22 mouse cellular contexts compared by ENCODE assay signal in genomic region chr9:76060935-76061334, GRCm38 (mm10). TPM values are rescaled to one million over a fixed set of nuclear protein-coding genes. Genes with fewer than 3 reads are reported as not detected.
DNase-seq lines count a peak whose midpoint lies in the region; ATAC-seq and TF ChIP-seq lines count a peak whose summit lies in the region.
"Had no signal": no experiment of that assay in that cellular context is flagged by ENCODE, and none has a peak within 500 bp of the region (broad histone marks: within the 10 kb centered on the region; RNA-seq: fewer than 3 reads in every experiment).

No protein-coding gene starts in this region.

- H3K36me3 ChIP-seq in midbrain, embryonic 13.5 days = no peaks in the 10 kb centered on the region; the same call in 1 of the 2 replicates
- 0 out of 2 replicates have a peak, but pooled peaks cover 4% of the 10 kb centered on the region for H3K36me3 ChIP-seq in midbrain, embryonic 14.5 days (ENCODE audit: control insufficient read depth, insufficient read depth, low read length)
- no peaks in the 10 kb centered on the region for H3K36me3 ChIP-seq in myocyte (ENCODE audit: control insufficient read depth, insufficient read depth)
- H3K36me3 ChIP-seq in liver, postnatal 0 days (replicated peaks; ENCODE audit: insufficient read depth, low read length) = no peaks in the 10 kb centered on the region
- H3K36me3 ChIP-seq: embryonic facial prominence, embryonic 10.5 days; forebrain, embryonic 15.5 days; heart, embryonic 13.5 days had no signal

- peak; percentile 58; the same call in 1 of the 2 replicates for ATAC-seq in midbrain, embryonic 13.5 days
- ATAC-seq in midbrain, embryonic 14.5 days (ENCODE audit: low FRiP score, low TSS enrichment) = no peak
- no peak for ATAC-seq in liver, postnatal 0 days
- ATAC-seq: forebrain, embryonic 15.5 days; inflammation-experienced regulatory T-cells, adult 6 months had no signal

- no peaks in the 10 kb centered on the region for H3K79me2 ChIP-seq in myocyte (ENCODE audit: control insufficient read depth, insufficient read depth)

- 0 out of 2 replicates have a peak, but pooled peaks cover 4% of the 10 kb centered on the region for H3K4me1 ChIP-seq in midbrain, embryonic 13.5 days (replicated peaks)
- no peaks in the 10 kb centered on the region for H3K4me1 ChIP-seq in midbrain, embryonic 14.5 days (ENCODE audit: control insufficient read depth, insufficient read depth, low read length)
- H3K4me1 ChIP-seq in liver, postnatal 0 days (ENCODE audit: insufficient read depth) = no peaks in the 10 kb centered on the region
- H3K4me1 ChIP-seq: embryonic facial prominence, embryonic 10.5 days; forebrain, embryonic 15.5 days; heart, embryonic 13.5 days; hindbrain, embryonic 15.5 days had no signal

- no peaks in the 10 kb centered on the region for H3K27me3 ChIP-seq in midbrain, embryonic 13.5 days
- no peaks in the 10 kb centered on the region for H3K27me3 ChIP-seq in midbrain, embryonic 14.5 days (ENCODE audit: control insufficient read depth, insufficient read depth, low read length)
- H3K27me3 ChIP-seq in myocyte (ENCODE audit: control insufficient read depth, insufficient read depth, insufficient read length) = no peaks in the 10 kb centered on the region
- H3K27me3 ChIP-seq in liver, postnatal 0 days (ENCODE audit: insufficient read depth, low read length) = no peaks in the 10 kb centered on the region
- H3K27me3 ChIP-seq: forebrain, embryonic 15.5 days; heart, embryonic 13.5 days; hindbrain, embryonic 15.5 days had no signal

- no peaks in the 10 kb centered on the region for H3K9me3 ChIP-seq in midbrain, embryonic 13.5 days
- H3K9me3 ChIP-seq in midbrain, embryonic 14.5 days (ENCODE audit: control insufficient read depth, low read length) = no peaks in the 10 kb centered on the region
- no peaks in the 10 kb centered on the region for H3K9me3 ChIP-seq in liver, postnatal 0 days (ENCODE audit: low read length)
- H3K9me3 ChIP-seq: embryonic facial prominence, embryonic 10.5 days; forebrain, embryonic 15.5 days; heart, embryonic 13.5 days; hindbrain, embryonic 15.5 days had no signal

- no peak overlapping the region for H3K4me2 ChIP-seq in midbrain, embryonic 13.5 days (replicated peaks)
- H3K4me2 ChIP-seq in midbrain, embryonic 14.5 days (ENCODE audit: low read length) = no peak overlapping the region
- peak overlapping the region; percentile 28 for H3K4me2 ChIP-seq in myocyte (ENCODE audit: low read depth)
- H3K4me2 ChIP-seq in liver, postnatal 0 days (ENCODE audit: low read depth, low read length) = no peak overlapping the region
- H3K4me2 ChIP-seq: forebrain, embryonic 15.5 days; heart, embryonic 13.5 days; hindbrain, embryonic 15.5 days had no signal

- no peak for TF ChIP-seq POLR2A in myocyte (IDR thresholded peaks at IDR 0.05; ENCODE audit: insufficient read length, low read depth)

- H3K4me3 ChIP-seq in midbrain, embryonic 13.5 days (replicated peaks) = no peak overlapping the region
- H3K4me3 ChIP-seq in midbrain, embryonic 14.5 days (replicated peaks; ENCODE audit: low read depth, low read length) = no peak overlapping the region
- no peak overlapping the region for H3K4me3 ChIP-seq in myocyte
- no peak overlapping the region for H3K4me3 ChIP-seq in liver, postnatal 0 days (ENCODE audit: low read depth, low read length)
- H3K4me3 ChIP-seq: embryonic facial prominence, embryonic 10.5 days; erythroblast, embryonic 14.5 days; forebrain, embryonic 15.5 days; gastrocnemius, adult 2 months; heart, embryonic 13.5 days; hindbrain, embryonic 15.5 days had no signal

- no peak overlapping the region for H3K9ac ChIP-seq in midbrain, embryonic 13.5 days (replicated peaks)
- H3K9ac ChIP-seq in midbrain, embryonic 14.5 days (replicated peaks; ENCODE audit: low read length) = no peak overlapping the region
- H3K9ac ChIP-seq in liver, postnatal 0 days (replicated peaks) = no peak overlapping the region
- H3K9ac ChIP-seq: forebrain, embryonic 15.5 days; heart, embryonic 13.5 days; hindbrain, embryonic 15.5 days had no signal

- H3ac ChIP-seq in myocyte (ENCODE audit: control insufficient read depth, insufficient read length) = no peak overlapping the region

- TF ChIP-seq EP300 in liver, postnatal 0 days (IDR thresholded peaks at IDR 0.05; ENCODE audit: low read depth) = no peak

- no peak for DNase-seq in midbrain, embryonic 14.5 days
- DNase-seq in 416B (ENCODE audit: low read depth) = peak; percentile 1
- peak; percentile 39 for DNase-seq in forelimb bud, embryonic 11.5 days (ENCODE audit: low read depth, low spot score)
- no peak for DNase-seq in liver, postnatal 0 days
- DNase-seq in gastrocnemius, adult 18-20 months (ENCODE audit: low spot score) = no peak
- DNase-seq: adrenal gland, adult 2 months; adrenal gland, postnatal 25 days; cerebellum, adult 18-20 months; cerebellum, adult 9-11 months; cerebellum, postnatal 36 days; gastrocnemius, adult 2 months; gastrocnemius, postnatal 36 days; heart, adult 11 months; heart, postnatal 36 days had no signal

- TF ChIP-seq CTCF in liver, postnatal 0 days (IDR thresholded peaks at IDR 0.05; ENCODE audit: low read depth) = no peak

- no peak overlapping the region for H3K27ac ChIP-seq in midbrain, embryonic 13.5 days
- no peak overlapping the region for H3K27ac ChIP-seq in midbrain, embryonic 14.5 days (replicated peaks; ENCODE audit: low read depth, low read length)
- H3K27ac ChIP-seq in liver, postnatal 0 days (ENCODE audit: low read depth) = no peak overlapping the region
- H3K27ac ChIP-seq: embryonic facial prominence, embryonic 10.5 days; forebrain, embryonic 15.5 days; gastrocnemius, adult 2 months; heart, embryonic 13.5 days; hindbrain, embryonic 15.5 days had no signal

- 85% methylated on average over 3 of the region's 3 CpGs for WGBS in midbrain, embryonic 13.5 days
- WGBS in midbrain, embryonic 14.5 days = 76% methylated on average over 3 of the region's 3 CpGs
- WGBS in liver, postnatal 0 days (ENCODE audit: insufficient replicate concordance) = 53% methylated on average over 3 of the region's 3 CpGs

TF ChIP-seq in myocyte, 11 proteins besides CTCF, POLR2A, EP300 and RAD21:
- TF ChIP-seq TCF3 (IDR thresholded peaks at IDR 0.05; ENCODE audit: insufficient read length, low read depth) (no peak), TCF12 (IDR thresholded peaks at IDR 0.05; ENCODE audit: insufficient read depth, poor library complexity, severe bottlenecking) (no peak), SRF (IDR thresholded peaks at IDR 0.05; ENCODE audit: control insufficient read depth, insufficient read length, low read depth) (no peak), CEBPB (IDR thresholded peaks at IDR 0.05; ENCODE audit: insufficient read depth, poor library complexity, severe bottlenecking) (no peak), POLR2AphosphoS2 (IDR thresholded peaks at IDR 0.05; ENCODE audit: insufficient read length, low read depth) (no peak), USF1 (IDR thresholded peaks at IDR 0.05; ENCODE audit: low read depth) (no peak), REST (IDR thresholded peaks at IDR 0.05; ENCODE audit: insufficient read depth, insufficient read length) (no peak), MAX (IDR thresholded peaks at IDR 0.05; ENCODE audit: low read depth) (no peak), MYOG (IDR thresholded peaks at IDR 0.05; ENCODE audit: control insufficient read depth in 1 of 3, insufficient read depth in 1 of 3, insufficient read length in 2 of 3, low read depth in 2 of 3) (no peak), E2F4 (IDR thresholded peaks at IDR 0.05; ENCODE audit: insufficient read depth) (no peak), MYOD1 (IDR thresholded peaks at IDR 0.05; ENCODE audit: control insufficient read depth in 1 of 3, insufficient read length in 2 of 3, low read depth in 2 of 3) (no peak)
TF ChIP-seq in myocyte: peak in this region for 0.

RNA-seq across cellular contexts. Expression of gene Hmgcll1, which starts 46.3 kb away (rescaled TPM):
- polyA plus RNA-seq in midbrain, embryonic 13.5 days (2015; fragmentation: Nextera tagmentation; extraction: Ambion mirVana) = 21.6 and 22.6 TPM in 2 replicates
- 22.4 and 30.4 TPM in 2 replicates for polyA plus RNA-seq in midbrain, embryonic 14.5 days (2014; fragmentation: Nextera tagmentation; extraction: Ambion mirVana)
- 0.14 TPM for polyA plus RNA-seq in myocyte (2012; fragmentation: generic; extraction: Trizol)
- 0.32 and 0.35 TPM in 2 replicates for polyA plus RNA-seq in liver, postnatal 0 days (2015; fragmentation: Nextera tagmentation; extraction: Ambion mirVana)
- under 1 TPM; 0.12 to 0.39 TPM for total RNA-seq in gastrocnemius, adult 18-20 months (2021)
- total RNA-seq: heart, postnatal 36 days had no signal
- polyA plus RNA-seq: erythroblast, embryonic 14.5 days; inflammation-experienced regulatory T-cells, adult 6 months had no signal

Comparison
In these comparisons a context has a peak if more than half of its experiments do, and no peak if none do; other contexts are left out.
1. DNase-seq: peak in 416B (single experiment) and forelimb bud, embryonic 11.5 days (single experiment); none in midbrain, embryonic 14.5 days (single experiment), liver, postnatal 0 days (single experiment) and gastrocnemius, adult 18-20 months (single experiment).
2. RNA of gene Hmgcll1, which starts 46.3 kb away (polyA plus RNA-seq): 22.4 to 30.4 TPM in midbrain, embryonic 14.5 days and 21.6 to 22.6 TPM in midbrain, embryonic 13.5 days; 0.32 to 0.35 TPM in liver, postnatal 0 days and 0.14 TPM in myocyte (single experiment); every median in the first group is over 10 times any median in the second.